Mouse (Mus musculus): ENCODE measurements around the gene Gm14406. TPM values are rescaled to one million over a fixed set of nuclear protein-coding genes. Genes with fewer than 3 reads are reported as not detected.

Gm14406 gene
- 0.91 TPM for polyA plus RNA-seq (2014; fragmentation: Illumina TruSeq; extraction: RNeasy Lipid Tissue Mini Kit (QIAGEN cat#74804))

DNA sequence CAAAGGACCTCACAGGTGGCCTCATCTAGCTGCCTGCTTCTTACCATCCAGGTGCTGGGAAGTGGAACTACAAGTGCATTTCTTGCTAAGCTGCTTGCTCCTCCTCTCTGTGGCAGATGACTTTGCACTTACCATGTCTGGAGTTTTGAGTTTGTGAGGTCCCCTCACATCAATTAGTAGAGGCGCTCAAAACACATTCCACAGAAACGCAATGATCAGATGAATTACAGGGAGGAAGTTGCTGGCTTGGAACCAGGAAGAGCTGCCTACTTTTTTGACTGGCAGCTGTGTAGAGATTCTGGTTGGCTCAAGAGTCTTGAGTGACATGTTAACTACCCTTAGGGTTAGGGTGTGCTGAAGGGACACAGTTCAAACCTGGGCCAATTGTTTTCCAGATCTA is at the start of gene Gm14406:
TSS of gene Gm14406 (minus strand) at position 213 of the 400 bp plus-strand sequence.

Other genes with a start within 250 kb of the Gm14406 start
- gene Gm14418, start 179.9 kb downstream of the Gm14406 start, polyA plus RNA-seq (2014; fragmentation: Illumina TruSeq; extraction: RNeasy Lipid Tissue Mini Kit (QIAGEN cat#74804)) = 15.3 TPM
- 93.7 TPM for gene Zfp970, start 113.5 kb downstream of the Gm14406 start, polyA plus RNA-seq (2014; fragmentation: Illumina TruSeq; extraction: RNeasy Lipid Tissue Mini Kit (QIAGEN cat#74804))
- 57.8 TPM for gene Gm14403, start 80.0 kb downstream of the Gm14406 start, polyA plus RNA-seq (2014; fragmentation: Illumina TruSeq; extraction: RNeasy Lipid Tissue Mini Kit (QIAGEN cat#74804))
- gene Gm14322, start 181.1 kb upstream of the Gm14406 start, polyA plus RNA-seq (2014; fragmentation: Illumina TruSeq; extraction: RNeasy Lipid Tissue Mini Kit (QIAGEN cat#74804)) = 11.6 TPM

Measured in ovary, adult 10 weeks (tissue).